Mouse (Mus musculus): ENCODE results near the gene Kdm6b. TPM values are rescaled to one million over a fixed set of nuclear protein-coding genes. Genes with fewer than 3 reads are reported as not detected.

Kdm6b gene
- total RNA-seq, 1 experiment from 2014 or later = 6.6 TPM

DNA sequence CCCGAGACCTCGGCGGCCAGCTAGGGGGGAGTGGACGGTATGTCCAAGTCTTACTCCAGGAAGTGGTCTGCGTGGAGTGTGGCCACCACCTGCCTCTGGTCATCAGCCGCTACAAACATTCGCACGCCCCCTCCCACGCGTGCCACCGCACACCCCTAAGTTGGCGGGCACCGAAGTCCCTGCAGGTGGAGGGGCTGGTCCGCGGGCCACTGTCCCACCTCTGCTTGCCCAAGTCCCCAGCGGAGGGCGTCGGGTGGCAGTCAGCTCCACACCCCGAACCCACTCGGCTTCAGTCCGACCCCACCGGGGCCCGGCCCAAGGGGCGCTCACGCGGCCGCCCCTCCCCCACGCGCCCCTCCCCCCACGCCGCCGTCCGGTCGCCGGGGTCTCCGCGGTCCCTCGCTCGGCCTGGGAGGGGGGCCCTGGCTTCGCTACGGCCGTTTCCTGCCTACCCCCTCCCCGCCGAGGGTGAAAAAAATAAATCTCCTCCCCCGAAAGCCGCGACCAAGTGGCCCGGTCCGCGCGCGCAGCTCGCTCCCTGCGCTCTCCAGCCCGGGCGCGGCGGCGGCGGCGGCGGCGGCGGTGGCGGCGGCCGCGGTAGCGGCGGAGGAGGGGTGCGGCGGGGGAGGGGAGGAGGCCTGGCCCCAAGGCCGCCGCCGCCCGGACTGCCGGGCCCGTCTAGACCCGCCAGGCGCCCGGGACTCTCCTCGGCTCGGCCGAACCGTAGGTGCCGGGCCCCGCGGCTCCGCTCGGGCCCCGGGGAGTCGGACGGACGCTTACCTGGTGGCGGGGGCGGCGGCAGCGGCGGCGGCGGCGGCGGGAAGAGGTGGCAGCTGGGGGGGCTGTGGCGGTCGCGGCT lies 44.9 kb downstream of the Kdm6b start:
- no peak for ATAC-seq (replicated peaks; ENCODE audit: low read depth, poor library complexity, severe bottlenecking)

DNA sequence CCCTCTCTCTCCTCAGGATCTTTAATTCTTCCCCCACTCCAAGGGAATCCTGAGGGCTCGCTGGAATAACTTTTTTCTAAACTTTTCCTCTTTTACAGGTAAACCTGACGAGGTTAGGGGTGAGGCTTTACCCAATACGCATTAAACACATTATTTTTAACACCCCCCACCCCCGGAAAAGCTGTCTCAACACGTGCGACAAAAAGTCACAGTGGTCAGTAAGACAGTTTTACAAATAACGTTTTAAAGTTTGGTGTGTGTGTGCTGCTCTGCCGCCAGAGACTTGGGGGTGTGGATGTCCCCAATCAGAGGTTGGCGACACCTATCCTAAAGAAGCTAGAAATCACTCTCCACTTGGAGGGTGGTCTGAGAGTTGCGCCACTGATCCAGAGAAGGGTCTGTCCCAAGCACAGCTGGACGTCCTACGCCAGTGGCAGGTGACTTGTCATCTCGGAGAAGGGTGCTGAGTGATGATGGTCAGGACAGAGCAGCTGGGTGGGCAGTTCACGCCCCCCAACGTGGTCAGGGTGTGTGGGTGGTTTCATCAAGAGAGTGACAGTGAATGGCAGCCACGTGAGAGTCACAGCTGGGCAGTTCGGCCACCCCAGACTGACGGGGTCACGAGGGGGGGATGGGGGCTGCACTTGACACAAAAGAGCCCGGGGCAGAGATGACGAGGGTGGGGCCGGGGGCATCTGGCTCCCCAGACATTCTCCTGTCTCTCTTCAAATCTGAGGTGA lies 45.7 kb downstream of the Kdm6b start:
- ATAC-seq (replicated peaks; ENCODE audit: low read depth, poor library complexity, severe bottlenecking) = 0 out of 2 replicates have a peak, but pooled peaks have one; percentile 2

DNA sequence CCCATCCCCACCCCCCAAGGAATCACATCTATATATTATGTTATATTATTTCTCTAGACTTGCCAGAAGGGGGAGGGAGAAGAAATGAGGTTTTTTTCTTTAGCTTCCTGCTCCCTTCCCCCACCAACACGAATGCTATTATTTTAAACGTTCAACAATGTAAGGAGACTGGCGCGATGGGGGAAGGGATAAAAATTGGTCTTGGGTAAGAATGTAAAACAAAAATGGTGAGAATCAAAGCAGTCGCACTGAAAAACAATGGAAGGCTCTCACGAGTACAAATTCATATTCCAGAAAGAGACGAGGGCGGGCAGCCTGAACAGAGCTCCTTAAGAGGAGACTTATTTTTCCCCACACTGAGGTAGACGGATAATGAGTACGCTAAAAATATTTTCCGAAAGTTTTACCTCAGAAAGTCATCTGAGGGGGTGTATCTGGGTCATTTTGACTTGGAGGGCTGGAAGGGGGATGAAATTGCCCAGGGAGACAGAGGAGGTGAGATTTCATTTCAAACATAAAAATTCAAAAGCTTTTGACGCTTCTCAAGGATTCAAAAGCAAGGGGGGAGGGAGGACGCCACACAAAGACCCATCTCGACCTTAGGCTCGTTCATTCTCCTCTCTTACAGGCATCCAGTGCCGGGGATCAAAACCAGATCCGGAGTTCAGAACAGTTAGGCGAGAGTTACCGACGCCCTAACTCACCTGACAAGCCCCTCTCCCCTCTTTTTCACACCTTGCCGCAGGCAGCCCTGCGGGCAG lies 46.4 kb downstream of the Kdm6b start:
- ATAC-seq (replicated peaks; ENCODE audit: low read depth, poor library complexity, severe bottlenecking) = no peak

DNA sequence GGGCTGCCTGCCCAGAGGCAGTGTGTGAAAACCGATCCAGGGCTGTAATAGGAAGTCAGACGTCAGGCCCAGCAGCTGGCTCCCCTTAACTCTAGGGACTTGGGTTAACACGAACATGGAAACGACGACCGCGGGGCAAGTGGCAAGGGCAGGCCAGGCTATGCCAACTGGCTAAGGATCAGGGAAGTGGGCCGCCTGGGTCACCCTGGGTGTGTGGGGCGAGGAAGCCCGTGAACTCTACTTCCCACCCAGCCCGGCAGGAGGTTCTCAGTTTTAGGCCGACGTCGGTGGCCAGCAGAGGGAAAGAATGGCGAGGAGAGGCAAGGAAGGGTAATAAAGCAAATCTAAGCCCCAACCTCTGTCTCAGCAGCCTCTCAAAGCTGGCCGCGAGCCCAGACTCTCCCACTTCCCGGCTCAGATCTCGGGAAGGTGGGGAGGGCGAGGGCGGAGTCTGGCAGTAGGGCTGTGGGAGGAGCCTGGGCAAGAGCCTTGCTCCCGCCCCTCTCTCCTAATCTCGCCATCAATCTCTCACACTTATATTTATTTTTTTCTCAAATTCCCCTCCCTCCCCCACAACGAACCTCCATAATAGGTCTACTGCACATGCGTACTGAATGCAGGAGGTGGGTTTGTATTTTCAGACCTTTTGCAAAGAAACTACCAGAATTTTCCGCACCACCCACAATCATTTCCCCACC lies 47.2 kb downstream of the Kdm6b start:
- ATAC-seq (replicated peaks; ENCODE audit: low read depth, poor library complexity, severe bottlenecking) = peak; percentile 75

DNA sequence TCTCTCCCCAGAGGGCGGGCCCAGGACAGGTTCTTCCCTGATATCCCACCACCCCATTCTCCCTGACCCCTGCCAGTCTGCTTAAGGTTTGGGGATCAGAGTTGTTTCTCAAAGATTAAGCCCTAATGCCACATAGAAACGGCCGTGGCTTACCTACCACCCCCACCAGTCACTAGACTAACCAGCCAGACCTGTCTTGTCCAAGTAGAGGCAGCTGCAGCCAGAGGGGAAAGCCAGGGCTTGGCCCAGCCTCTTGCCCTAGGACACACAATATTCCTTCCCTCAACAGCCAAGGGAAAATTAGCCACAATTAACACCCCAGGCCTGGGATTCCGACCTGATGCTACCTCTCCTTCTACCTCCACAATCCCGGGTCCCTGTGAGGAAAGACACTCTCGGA lies 47.8 kb downstream of the Kdm6b start:
- ATAC-seq (replicated peaks; ENCODE audit: low read depth, poor library complexity, severe bottlenecking) = no peak

DNA sequence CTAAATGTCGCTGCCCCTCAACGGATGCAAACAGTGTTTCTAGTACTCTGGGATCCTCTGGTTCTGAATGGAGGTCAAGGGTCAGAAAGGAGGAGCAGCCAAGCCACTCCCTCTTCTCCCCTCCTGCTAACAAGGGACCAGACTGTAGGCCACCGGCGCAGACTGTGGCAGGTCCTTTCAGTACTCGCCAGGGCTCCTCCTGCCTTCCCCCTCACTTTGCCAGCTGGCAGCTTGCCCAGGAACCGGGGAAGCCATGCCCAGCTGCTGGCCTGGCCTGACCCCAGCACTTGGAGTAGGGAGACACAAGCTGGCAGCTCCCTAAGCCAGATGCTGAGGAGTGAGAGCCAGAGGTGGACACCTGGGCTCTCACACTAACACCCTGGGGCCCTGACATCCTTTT lies 48.6 kb downstream of the Kdm6b start:
- ATAC-seq (replicated peaks; ENCODE audit: low read depth, poor library complexity, severe bottlenecking) = no peak

DNA sequence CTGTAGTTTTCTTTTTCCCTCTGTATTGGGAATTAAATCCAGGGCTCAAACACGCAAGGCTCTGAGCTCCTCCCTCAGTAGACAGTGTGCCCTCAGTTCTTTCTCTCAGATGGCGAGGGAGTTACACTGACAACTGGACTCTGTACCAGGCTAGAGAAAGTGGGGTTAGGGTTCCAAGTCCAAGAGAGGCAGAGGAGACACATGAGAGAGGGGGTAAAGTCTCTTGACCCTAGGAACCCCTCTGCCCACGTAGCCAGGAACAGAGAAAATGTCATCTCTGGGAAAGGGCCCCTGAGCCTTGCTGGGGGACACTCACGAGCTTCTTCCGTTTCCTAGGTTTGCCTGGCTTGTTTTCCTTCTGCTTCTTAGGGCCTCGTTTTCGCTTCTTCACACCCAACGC lies 49.1 kb downstream of the Kdm6b start:
- no peak for ATAC-seq (replicated peaks; ENCODE audit: low read depth, poor library complexity, severe bottlenecking)

DNA sequence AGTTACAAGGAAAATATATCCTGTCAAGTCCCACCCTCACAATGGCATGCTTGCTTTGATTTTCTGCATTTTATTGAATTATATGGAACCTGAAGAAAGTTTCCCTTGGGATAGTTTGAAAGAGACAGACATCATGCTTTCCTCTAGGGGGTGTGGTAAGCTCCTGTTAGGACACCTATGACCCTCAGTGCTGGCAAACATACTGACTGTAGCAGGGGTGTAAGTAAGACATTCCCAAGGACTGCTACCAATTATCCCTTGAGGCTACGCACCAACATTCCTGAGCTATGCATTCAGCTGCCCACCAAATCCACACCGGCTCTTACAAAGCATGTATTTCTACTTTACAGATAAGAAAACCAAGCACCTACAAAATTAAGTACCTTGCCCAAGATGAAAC lies 51.0 kb downstream of the Kdm6b start:
- no peak for ATAC-seq (replicated peaks; ENCODE audit: low read depth, poor library complexity, severe bottlenecking)

DNA sequence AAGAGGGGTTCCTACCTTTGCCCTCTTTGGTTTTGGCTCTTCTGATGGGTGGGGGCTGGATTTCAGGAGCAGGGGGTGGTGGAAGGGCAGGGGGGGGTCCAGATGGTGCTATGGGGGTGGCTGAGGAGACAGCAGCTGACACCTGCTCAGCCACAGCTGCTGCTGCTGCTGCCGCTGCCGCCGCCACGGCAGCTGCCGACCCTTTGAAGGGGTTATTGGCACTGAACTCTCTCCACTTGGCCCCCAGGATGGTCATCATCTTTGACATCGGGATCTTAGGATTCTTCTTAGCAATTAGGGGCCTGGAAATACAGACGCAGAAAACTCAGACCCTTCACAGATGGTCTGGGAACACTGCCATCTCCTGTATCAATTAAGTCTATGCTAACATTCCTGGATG lies 51.5 kb downstream of the Kdm6b start:
- no peak for ATAC-seq (replicated peaks; ENCODE audit: low read depth, poor library complexity, severe bottlenecking)

DNA sequence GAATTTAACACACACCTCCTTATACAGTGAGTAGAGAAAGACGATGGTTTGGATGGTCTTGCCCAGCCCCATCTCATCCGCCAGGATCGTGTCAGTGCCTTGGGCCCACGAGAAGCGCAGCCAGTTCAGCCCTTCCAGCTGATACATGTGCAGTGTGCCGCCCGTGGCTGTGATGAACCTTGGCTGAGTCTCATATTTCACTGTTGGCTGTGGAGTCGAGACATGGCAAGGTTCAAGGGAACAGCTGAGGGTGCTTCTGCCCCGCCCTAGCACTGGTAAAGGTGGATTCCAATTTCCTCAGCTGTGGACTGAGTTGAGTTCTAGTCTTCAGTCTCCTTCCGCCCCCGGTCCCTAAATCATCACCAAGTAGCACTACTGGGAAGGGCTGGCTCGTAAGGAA lies 55.8 kb downstream of the Kdm6b start:
- no peak for ATAC-seq (replicated peaks; ENCODE audit: low read depth, poor library complexity, severe bottlenecking)

DNA sequence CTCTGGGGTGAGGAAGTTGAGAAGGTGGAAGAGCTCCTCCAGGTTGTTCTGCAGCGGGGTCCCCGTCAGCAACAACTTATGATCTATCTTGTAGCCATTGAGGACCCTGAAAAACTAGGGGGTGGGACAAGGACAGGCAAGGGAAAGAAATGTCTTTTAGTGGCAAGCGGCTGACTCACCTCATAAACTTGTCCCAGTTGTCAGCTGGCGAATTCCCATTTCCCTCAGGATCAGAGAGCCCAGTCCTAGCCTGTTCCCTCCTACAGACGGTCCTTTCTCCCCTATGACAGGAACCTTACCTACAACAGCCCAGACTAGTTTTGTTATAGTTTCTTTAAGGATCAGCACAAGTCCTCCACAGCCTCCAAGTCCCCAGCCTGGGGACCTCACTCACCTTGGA lies 56.9 kb downstream of the Kdm6b start:
- ATAC-seq (replicated peaks; ENCODE audit: low read depth, poor library complexity, severe bottlenecking) = no peak

Other genes with a start within 250 kb of the Kdm6b start
- gene Alox8, start 215.8 kb downstream of the Kdm6b start, total RNA-seq (2017) = not detected in 2 replicates
- 0.14 TPM in 1 of 2 replicates, not detected in the other for gene Gucy2e, start 176.6 kb downstream of the Kdm6b start, total RNA-seq (2017)
- gene Cntrob, start 89.9 kb downstream of the Kdm6b start, total RNA-seq (2017) = 20.3 and 26.5 TPM in 2 replicates
- gene Trappc1, start 89.7 kb downstream of the Kdm6b start, total RNA-seq (2017) = 75.4 and 87.8 TPM in 2 replicates
- 0.05 TPM in 1 of 2 replicates, not detected in the other for gene Kcnab3, start 87.4 kb downstream of the Kdm6b start, total RNA-seq (2017)
- 8.3 and 9.0 TPM in 2 replicates for gene Rnf227, start 73.2 kb downstream of the Kdm6b start, total RNA-seq (2017)
- 64.5 and 68.0 TPM in 2 replicates for gene Chd3, start 44.3 kb downstream of the Kdm6b start, total RNA-seq (2017)
- 181 and 216 TPM in 2 replicates for gene Naa38, start 18.2 kb downstream of the Kdm6b start, total RNA-seq (2017)
- gene Cyb5d1, start 18.0 kb downstream of the Kdm6b start, total RNA-seq (2017) = 35.5 and 37.6 TPM in 2 replicates
- 0.46 TPM in 1 of 2 replicates, not detected in the other for gene Tmem88, start 15.4 kb downstream of the Kdm6b start, total RNA-seq (2017)
- 0.68 TPM in 1 of 2 replicates, not detected in the other for gene Dnah2, start 135.4 kb upstream of the Kdm6b start, total RNA-seq (2017)
- 0.55 TPM in 1 of 2 replicates, not detected in the other for gene Efnb3, start 146.5 kb upstream of the Kdm6b start, total RNA-seq (2017)
- 5.0 and 8.0 TPM in 2 replicates for gene Wrap53, start 166.6 kb upstream of the Kdm6b start, total RNA-seq (2017)
- 78.8 and 104 TPM in 2 replicates for gene Trp53, start 166.7 kb upstream of the Kdm6b start, total RNA-seq (2017)
- gene Atp1b2, start 192.3 kb upstream of the Kdm6b start, total RNA-seq (2017) = 16.9 and 26.2 TPM in 2 replicates
- not detected in 2 replicates for gene Shbg, start 204.2 kb upstream of the Kdm6b start, total RNA-seq (2017)
- gene Sat2, start 208.3 kb upstream of the Kdm6b start, total RNA-seq (2017) = not detected in 2 replicates
- gene Fxr2, start 219.3 kb upstream of the Kdm6b start, total RNA-seq (2017) = 38.9 and 44.1 TPM in 2 replicates
- 0.87 TPM in 1 of 2 replicates, not detected in the other for gene Sox15, start 241.6 kb upstream of the Kdm6b start, total RNA-seq (2017)
- 51.8 and 56.8 TPM in 2 replicates for gene Mpdu1, start 249.0 kb upstream of the Kdm6b start, total RNA-seq (2017)